Mouse (Mus musculus) lung, embryonic 14.5 days (tissue): ENCODE measurements around the gene 4930469K13Rik. TPM values are rescaled to one million over a fixed set of nuclear protein-coding genes. Genes with fewer than 3 reads are reported as not detected.

ENCODE experiments used
- ATAC-seq: fragments of 200-750 bp; cut with Nextera tagmentation; 2 replicates; pipeline ENCODE4 v1.8.0; 2017; ENCODE audit warnings: mild to moderate bottlenecking, moderate TSS enrichment, moderate library complexity; ENCODE audit not compliant: insufficient read depth
- DNase-seq: peaks from one replicate; pipeline ENCODE4 v3.0.0-alpha.2; 2015
- H3K27ac ChIP-seq: fragments of 300-500 bp; sonication (generic); 2 replicates; pipeline ENCODE4 v1.5.1; 2014; ENCODE audit warnings: low read depth, mild to moderate bottlenecking, moderate library complexity
- H3K27me3 ChIP-seq: fragments of 300-500 bp; sonication (generic); 2 replicates; pipeline ENCODE4 v1.6.1; 2014; ENCODE audit warnings: low read length, control low read depth; ENCODE audit not compliant: insufficient read depth
- H3K36me3 ChIP-seq: fragments of 300-500 bp; sonication (generic); 2 replicates; pipeline ENCODE4 v1.6.1; 2014; ENCODE audit warnings: control low read depth; ENCODE audit not compliant: insufficient read depth
- H3K4me1 ChIP-seq: fragments of 300-500 bp; sonication (generic); 2 replicates; pipeline ENCODE4 v1.6.1; 2014; ENCODE audit warnings: antibody characterized with exemption, control low read depth; ENCODE audit not compliant: insufficient read depth
- H3K4me2 ChIP-seq: fragments of 300-500 bp; sonication (generic); 2 replicates; pipeline ENCODE4 v1.6.1; 2014; ENCODE audit warnings: mild to moderate bottlenecking
- H3K4me3 ChIP-seq: fragments of 300-500 bp; sonication (generic); 2 replicates; pipeline ENCODE4 v1.5.1; 2014; ENCODE audit warnings: low read depth, low read length
- H3K9ac ChIP-seq: fragments of 300-500 bp; sonication (generic); 2 replicates; pipeline ENCODE4 v1.6.1; 2014
- H3K9me3 ChIP-seq: fragments of 300-500 bp; sonication (generic); 2 replicates; pipeline ENCODE4 v1.6.1; 2016; ENCODE audit warnings: low read depth, low read length, control low read depth
- CTCF ChIP-seq: IDR thresholded peaks from 2 replicates; pipeline ENCODE4 v1.5.1; 2016; ENCODE audit warnings: antibody characterized with exemption, low read depth
- WGBS: fragments of 180-500 bp; shearing (Covaris S2); extraction: QIAGEN DNeasy Blood & Tissue Kit; methylation state at CpG from one replicate; pipeline ENCODE4 v1.1.7; 2014; 5-methylcytosine and 5-hydroxymethylcytosine counted together
- polyA plus RNA-seq: library from polyadenylated mRNA; unstranded; fragments of >200 nt; fragmentation: Nextera tagmentation; extraction: Ambion mirVana; gene quantifications from 2 replicates; pipeline ENCODE4 v1.2.1, GENCODE M21; 2014

The 4930469K13Rik gene
- polyA plus RNA-seq, 1 experiment from 2014 or later = not detected

DNA sequence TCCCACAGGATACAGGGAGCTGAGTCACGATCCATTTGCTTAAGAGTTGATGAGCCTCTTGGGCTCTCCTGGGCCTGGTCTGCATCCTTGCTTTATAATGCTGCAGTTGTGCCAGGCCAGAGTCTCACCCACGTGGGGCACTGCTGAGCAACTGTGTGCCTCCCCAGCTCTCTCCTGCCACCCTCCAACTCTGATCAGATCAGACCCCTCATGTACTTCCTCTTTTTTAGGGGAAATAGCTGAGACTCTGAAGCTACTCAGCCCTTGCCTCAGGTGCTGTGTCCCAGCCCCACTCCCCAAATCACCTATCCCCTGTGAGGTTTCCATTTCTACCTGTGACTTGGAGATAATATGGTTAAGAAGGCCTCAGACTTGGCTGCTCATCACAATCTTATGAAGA, 133.0 kb downstream of the 4930469K13Rik start:
- no peak for TF ChIP-seq CTCF
- ATAC-seq = no peak
- Histone ChIP-seq H3K27ac (no peak overlapping the region), H3K4me1 (peaks cover 10% of the 10 kb centered on the region; the same call in 1 of the 2 replicates), H3K4me2 (no peak overlapping the region), H3K27me3 (no peaks in the 10 kb centered on the region), H3K9me3 (no peaks in the 10 kb centered on the region), H3K4me3 (no peak overlapping the region), H3K36me3 (no peaks in the 10 kb centered on the region), H3K9ac (no peak overlapping the region)
- DNase-seq = no peak
- 64% methylated on average over 2 of the region's 2 CpGs for WGBS

GRCm38 (mm10) chr11:33962688-33963407, 135.5 kb downstream of the 4930469K13Rik start, which contains the start of gene Kcnmb1:
Gene Kcnmb1 (plus strand): TSS chr11:33963013.
- peak within 1 kb of the TSS; percentile 65 for H3K27ac ChIP-seq
- ATAC-seq (peak; percentile 93), DNase-seq (peak; percentile 80)
- no peaks in the 10 kb centered on the region for H3K36me3 ChIP-seq
- TF ChIP-seq CTCF = no peak
- H3K4me3 ChIP-seq = no peak within 1 kb of the TSS
- peaks cover 10% of the 10 kb centered on the region; the same call in 1 of the 2 replicates for H3K4me1 ChIP-seq
- 17% methylated on average over 6 of the region's 6 CpGs for WGBS
- H3K9ac ChIP-seq = no peak within 1 kb of the TSS
- H3K4me2 ChIP-seq = peak within 1 kb of the TSS; percentile 29; the same call in 1 of the 2 replicates
- no peaks in the 10 kb centered on the region for H3K27me3 ChIP-seq
- H3K9me3 ChIP-seq = no peaks in the 10 kb centered on the region

DNA sequence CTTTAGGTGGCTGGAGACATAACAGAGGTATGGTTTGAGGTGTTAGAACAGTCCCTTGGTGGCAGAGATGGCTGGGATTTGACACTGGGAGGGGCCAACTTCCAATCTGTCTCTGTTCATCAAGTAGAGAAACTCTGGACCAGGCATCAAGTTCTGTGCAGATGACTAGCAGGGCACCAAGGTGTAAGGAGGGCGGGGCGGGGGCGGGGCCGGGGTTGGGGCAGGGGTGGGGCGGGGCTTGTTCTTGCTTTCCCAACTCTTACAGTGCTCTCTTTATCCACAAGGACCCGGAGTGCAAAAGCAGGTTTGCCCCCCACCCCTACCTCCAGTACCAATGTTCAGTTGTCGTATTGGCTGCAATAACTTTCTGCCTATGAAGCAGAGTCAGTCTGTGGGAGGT, 136.2 kb downstream of the 4930469K13Rik start:
- H3K36me3 ChIP-seq = no peaks in the 10 kb centered on the region
- H3K27ac ChIP-seq = peak overlapping the region; percentile 65
- DNase-seq = no peak
- no peak for TF ChIP-seq CTCF
- H3K4me2 ChIP-seq = no peak overlapping the region
- H3K4me3 ChIP-seq = no peak overlapping the region
- no peaks in the 10 kb centered on the region for H3K9me3 ChIP-seq
- H3K4me1 ChIP-seq = peaks cover 10% of the 10 kb centered on the region; the same call in 1 of the 2 replicates
- WGBS = 34% methylated on average over 7 of the region's 7 CpGs
- H3K9ac ChIP-seq = no peak overlapping the region
- H3K27me3 ChIP-seq = no peaks in the 10 kb centered on the region
- ATAC-seq = peak; percentile 27; the same call in 1 of the 2 replicates

GRCm38 (mm10) chr11:33958713-33959112, 139.6 kb downstream of the 4930469K13Rik start:
- Histone ChIP-seq H3K4me2 (no peak overlapping the region), H3K36me3 (no peaks in the 10 kb centered on the region), H3K4me1 (peaks cover 10% of the 10 kb centered on the region; the same call in 1 of the 2 replicates), H3K9me3 (no peaks in the 10 kb centered on the region), H3K4me3 (no peak overlapping the region), H3K27ac (no peak overlapping the region), H3K27me3 (no peaks in the 10 kb centered on the region), H3K9ac (no peak overlapping the region)
- TF ChIP-seq CTCF = peak; percentile 62
- 73% methylated on average over 8 of the region's 8 CpGs for WGBS
- DNase-seq (peak; percentile 71), ATAC-seq (no peak)

- WGBS = 82% methylated on average over 6 of the region's 6 CpGs
- no peak for TF ChIP-seq CTCF
- H3K4me3 ChIP-seq = no peak overlapping the region
- no peak overlapping the region for H3K4me2 ChIP-seq
- no peak overlapping the region for H3K9ac ChIP-seq
- H3K4me1 ChIP-seq = peaks cover 3% of the 10 kb centered on the region; the same call in 1 of the 2 replicates
- H3K27ac ChIP-seq = no peak overlapping the region
- ATAC-seq (no peak), DNase-seq (no peak)
- no peaks in the 10 kb centered on the region for H3K9me3 ChIP-seq
- H3K36me3 ChIP-seq = no peaks in the 10 kb centered on the region
- no peaks in the 10 kb centered on the region for H3K27me3 ChIP-seq
Observed at GRCm38 (mm10) chr11:33957595-33957994, 140.8 kb downstream of the 4930469K13Rik start.

- Histone ChIP-seq H3K27me3 (no peaks in the 10 kb centered on the region), H3K4me1 (no peaks in the 10 kb centered on the region), H3K9me3 (no peaks in the 10 kb centered on the region), H3K4me3 (no peak overlapping the region), H3K9ac (no peak overlapping the region), H3K27ac (no peak overlapping the region), H3K36me3 (no peaks in the 10 kb centered on the region), H3K4me2 (no peak overlapping the region)
- no peak for TF ChIP-seq CTCF
- no peak for DNase-seq
- ATAC-seq = no peak
- 73% methylated on average over 5 of the region's 5 CpGs for WGBS
Observed at GRCm38 (mm10) chr11:33956623-33957022, 141.7 kb downstream of the 4930469K13Rik start.

DNA sequence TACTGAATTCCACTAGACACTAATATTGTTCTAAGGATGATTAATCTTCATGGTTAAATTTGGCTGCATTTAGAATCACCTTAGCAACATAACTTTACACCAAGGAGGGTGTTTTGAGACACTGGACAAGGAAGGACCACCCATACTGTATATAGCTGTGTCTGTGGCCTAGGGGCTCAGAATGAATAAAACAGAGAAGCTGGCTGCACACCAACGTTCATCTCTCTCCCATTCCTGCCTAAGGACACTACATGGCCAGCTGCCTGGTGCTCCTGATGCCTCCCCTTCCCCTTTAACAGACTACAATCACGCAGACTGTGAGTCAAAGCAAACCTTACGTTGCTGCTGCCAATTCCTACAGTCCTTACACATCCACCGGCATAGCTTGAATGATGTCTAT, 142.4 kb downstream of the 4930469K13Rik start:
- no peak for TF ChIP-seq CTCF
- no peaks in the 10 kb centered on the region for H3K9me3 ChIP-seq
- no peaks in the 10 kb centered on the region for H3K27me3 ChIP-seq
- H3K9ac ChIP-seq = no peak overlapping the region
- no peaks in the 10 kb centered on the region for H3K36me3 ChIP-seq
- DNase-seq (no peak), ATAC-seq (no peak)
- no peaks in the 10 kb centered on the region for H3K4me1 ChIP-seq
- H3K4me2 ChIP-seq = no peak overlapping the region
- no peak overlapping the region for H3K27ac ChIP-seq
- no peak overlapping the region for H3K4me3 ChIP-seq
- 57% methylated on average over 4 of the region's 4 CpGs for WGBS
